Mouse (Mus musculus): Measurements from ENCODE around the gene Magi1. TPM values are rescaled to one million over a fixed set of nuclear protein-coding genes. Genes with fewer than 3 reads are reported as not detected.

Magi1 gene
- total and polyA plus RNA-seq, 3 experiments: 4.1 to 16.5 (median 14.0) TPM

DNA sequence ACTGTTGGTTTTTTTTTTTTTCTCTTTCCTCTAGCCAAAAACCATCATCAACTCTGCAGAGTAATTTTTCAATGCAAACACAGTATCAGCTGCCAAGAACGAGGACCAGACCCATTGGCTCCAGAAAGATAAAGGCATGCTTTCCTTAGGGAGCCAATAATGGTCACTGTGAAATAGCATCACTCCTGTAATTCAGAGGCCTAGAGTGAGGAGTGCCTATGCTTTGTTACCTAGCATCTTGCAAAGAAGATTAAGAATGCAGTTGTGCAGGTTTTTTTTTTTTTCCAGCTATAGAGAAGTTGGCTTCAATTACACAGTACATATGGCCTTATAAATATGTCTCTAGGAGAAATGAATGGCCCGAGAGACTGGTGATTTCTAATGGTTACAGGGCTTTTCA, 560.5 kb downstream of the Magi1 start:
- H3K36me3 ChIP-seq (ENCODE audit: control insufficient read depth, insufficient read depth, low read length): no peaks in the 10 kb centered on the region
- no peak for DNase-seq
- H3K9ac ChIP-seq (ENCODE audit: low read depth, low read length): no peak overlapping the region
- intact Hi-C loops (cut with DNase I): no loop called here
- no peak overlapping the region for H3K4me3 ChIP-seq
- H3K27me3 ChIP-seq (ENCODE audit: control insufficient read depth, insufficient read depth, low read length): no peaks in the 10 kb centered on the region
- 74% methylated on average over 2 of the region's 2 CpGs for WGBS
- H3K79me2 ChIP-seq (replicated peaks; ENCODE audit: control insufficient read depth, insufficient read depth, low read length): no peaks in the 10 kb centered on the region
- no peak overlapping the region for H3K27ac ChIP-seq
- peaks cover 4% of the 10 kb centered on the region for H3K4me1 ChIP-seq (ENCODE audit: control insufficient read depth, insufficient read depth, low read length)
- TF ChIP-seq CTCF (IDR thresholded peaks at IDR 0.05): no peak
- TF ChIP-seq POLR2A (IDR thresholded peaks at IDR 0.05; ENCODE audit: insufficient read depth, low read depth, low read length): no peak
- TF ChIP-seq EP300 (IDR thresholded peaks at IDR 0.05; ENCODE audit: insufficient read depth, low read depth, low read length): no peak

GRCm38 (mm10) chr6:93719532-93719931, 564.2 kb downstream of the Magi1 start:
- Histone ChIP-seq H3K27ac (no peak overlapping the region), H3K36me3 (ENCODE audit: control insufficient read depth, insufficient read depth, low read length) (no peaks in the 10 kb centered on the region), H3K4me3 (no peak overlapping the region), H3K9ac (ENCODE audit: low read depth, low read length) (no peak overlapping the region), H3K4me1 (ENCODE audit: control insufficient read depth, insufficient read depth, low read length) (no peaks in the 10 kb centered on the region; the same call in 1 of the 2 replicates), H3K27me3 (ENCODE audit: control insufficient read depth, insufficient read depth, low read length) (no peaks in the 10 kb centered on the region), H3K79me2 (replicated peaks; ENCODE audit: control insufficient read depth, insufficient read depth, low read length) (no peaks in the 10 kb centered on the region)
- no peak for DNase-seq
- intact Hi-C loops (cut with DNase I): no loop called here
- TF ChIP-seq CTCF (IDR thresholded peaks at IDR 0.05): no peak
- no peak for TF ChIP-seq EP300 (IDR thresholded peaks at IDR 0.05; ENCODE audit: insufficient read depth, low read depth, low read length)
- TF ChIP-seq POLR2A (IDR thresholded peaks at IDR 0.05; ENCODE audit: insufficient read depth, low read depth, low read length): no peak
- 50% methylated on average over 4 of the region's 4 CpGs for whole genome bisulfite sequencing

- Histone ChIP-seq H3K27me3 (ENCODE audit: control insufficient read depth, insufficient read depth, low read length) (no peaks in the 10 kb centered on the region), H3K4me3 (no peak overlapping the region), H3K9ac (ENCODE audit: low read depth, low read length) (no peak overlapping the region), H3K4me1 (ENCODE audit: control insufficient read depth, insufficient read depth, low read length) (no peaks in the 10 kb centered on the region; the same call in 1 of the 2 replicates), H3K27ac (no peak overlapping the region), H3K36me3 (ENCODE audit: control insufficient read depth, insufficient read depth, low read length) (no peaks in the 10 kb centered on the region), H3K79me2 (replicated peaks; ENCODE audit: control insufficient read depth, insufficient read depth, low read length) (no peaks in the 10 kb centered on the region)
- WGBS: 48% methylated on average over 5 of the region's 5 CpGs
- TF ChIP-seq EP300 (IDR thresholded peaks at IDR 0.05; ENCODE audit: insufficient read depth, low read depth, low read length) (no peak), CTCF (IDR thresholded peaks at IDR 0.05) (no peak), POLR2A (IDR thresholded peaks at IDR 0.05; ENCODE audit: insufficient read depth, low read depth, low read length) (no peak)
- no peak for DNase-seq
- intact Hi-C loops (cut with DNase I): no loop called here
These were observed 565.3 kb downstream of the Magi1 start for GRCm38 (mm10) chr6:93718385-93718784.

GRCm38 (mm10) chr6:93717826-93718375, 565.8 kb downstream of the Magi1 start:
- no peak for TF ChIP-seq EP300 (IDR thresholded peaks at IDR 0.05; ENCODE audit: insufficient read depth, low read depth, low read length)
- TF ChIP-seq POLR2A (IDR thresholded peaks at IDR 0.05; ENCODE audit: insufficient read depth, low read depth, low read length): no peak
- TF ChIP-seq CTCF (IDR thresholded peaks at IDR 0.05): no peak
- H3K79me2 ChIP-seq (replicated peaks; ENCODE audit: control insufficient read depth, insufficient read depth, low read length): no peaks in the 10 kb centered on the region
- no peak for DNase-seq
- no peak overlapping the region for H3K9ac ChIP-seq (ENCODE audit: low read depth, low read length)
- intact Hi-C loops (cut with DNase I): no loop called here
- WGBS: 58% methylated on average over 7 of the region's 7 CpGs
- H3K27ac ChIP-seq: no peak overlapping the region
- H3K36me3 ChIP-seq (ENCODE audit: control insufficient read depth, insufficient read depth, low read length): no peaks in the 10 kb centered on the region
- H3K27me3 ChIP-seq (ENCODE audit: control insufficient read depth, insufficient read depth, low read length): no peaks in the 10 kb centered on the region
- no peaks in the 10 kb centered on the region; the same call in 1 of the 2 replicates for H3K4me1 ChIP-seq (ENCODE audit: control insufficient read depth, insufficient read depth, low read length)
- no peak overlapping the region for H3K4me3 ChIP-seq

GRCm38 (mm10) chr6:93716686-93717625, 566.8 kb downstream of the Magi1 start:
- 22% methylated on average over 24 of the region's 24 CpGs for WGBS

More at GRCm38 (mm10) chr6:93716686-93717625, 566.8 kb downstream of the Magi1 start:
- no peaks in the 10 kb centered on the region; the same call in 1 of the 2 replicates for H3K4me1 ChIP-seq (ENCODE audit: control insufficient read depth, insufficient read depth, low read length)
- no peaks in the 10 kb centered on the region for H3K36me3 ChIP-seq (ENCODE audit: control insufficient read depth, insufficient read depth, low read length)
- H3K27me3 ChIP-seq (ENCODE audit: control insufficient read depth, insufficient read depth, low read length): no peaks in the 10 kb centered on the region
- H3K9ac ChIP-seq (ENCODE audit: low read depth, low read length): no peak overlapping the region
- TF ChIP-seq EP300 (IDR thresholded peaks at IDR 0.05; ENCODE audit: insufficient read depth, low read depth, low read length) (no peak), POLR2A (IDR thresholded peaks at IDR 0.05; ENCODE audit: insufficient read depth, low read depth, low read length) (no peak), CTCF (IDR thresholded peaks at IDR 0.05) (no peak)
- no peak overlapping the region for H3K27ac ChIP-seq
- DNase-seq: no peak
- H3K79me2 ChIP-seq (replicated peaks; ENCODE audit: control insufficient read depth, insufficient read depth, low read length): no peaks in the 10 kb centered on the region
- H3K4me3 ChIP-seq: no peak overlapping the region
- intact Hi-C loops (cut with DNase I): no loop called here
